Mouse (Mus musculus) stomach, postnatal 0 days (tissue): ENCODE results near the gene Nxph4.

Experiments
- CTCF ChIP-seq: IDR thresholded peaks from 2 replicates; pipeline ENCODE4 v1.5.1; 2016; ENCODE audit warnings: antibody characterized with exemption, low read depth, mild to moderate bottlenecking, moderate library complexity
- EP300 ChIP-seq: optimal IDR thresholded peaks from 2 replicates; pipeline ENCODE3; 2016; ENCODE audit warnings: antibody characterized with exemption

DNA sequence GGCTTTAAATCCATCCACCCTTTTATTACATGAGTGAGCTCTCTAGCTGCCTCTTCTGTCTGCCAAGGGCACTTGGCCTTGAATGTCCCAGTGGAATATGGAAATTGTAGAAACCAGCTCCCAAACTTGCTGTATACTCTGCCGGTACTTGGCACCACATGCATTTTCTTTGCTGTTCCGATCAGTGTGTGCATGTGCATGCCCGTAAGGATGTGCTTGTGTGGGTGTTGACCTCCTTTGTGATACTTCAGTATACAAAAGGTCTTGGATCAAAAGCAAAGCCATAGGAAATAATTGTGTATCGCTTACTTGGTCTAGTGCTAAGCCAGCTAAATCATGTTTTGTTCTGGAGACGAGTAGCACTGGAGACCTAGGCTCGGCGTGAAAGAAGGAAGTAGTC lies 45.5 kb downstream of the Nxph4 start:
- TF ChIP-seq CTCF (no peak), EP300 (no peak)
